Mouse (Mus musculus): ENCODE measurements around the gene Prpf4. TPM values are rescaled to one million over a fixed set of nuclear protein-coding genes. Genes with fewer than 3 reads are reported as not detected.

Prpf4 gene
- polyA plus RNA-seq, 1 experiment from 2014 or later = 18.7 TPM

- no peaks in the 10 kb centered on the region for H3K36me3 ChIP-seq
- H3K27me3 ChIP-seq (replicated peaks) = no peaks in the 10 kb centered on the region
- H3K9ac ChIP-seq = no peak overlapping the region
- 69% methylated on average over 3 of the region's 3 CpGs for WGBS
- no peak overlapping the region for H3K27ac ChIP-seq
- no peak overlapping the region for H3K4me2 ChIP-seq (replicated peaks)
- peak; percentile 21; the same call in 1 of the 2 replicates for ATAC-seq
- H3K4me3 ChIP-seq (replicated peaks) = no peak overlapping the region
- no peaks in the 10 kb centered on the region for H3K9me3 ChIP-seq
- peaks cover 2% of the 10 kb centered on the region; the same call in 1 of the 2 replicates for H3K4me1 ChIP-seq (replicated peaks)
Measured at GRCm38 (mm10) chr4:62459081-62459480, 50.5 kb downstream of the Prpf4 start.

DNA sequence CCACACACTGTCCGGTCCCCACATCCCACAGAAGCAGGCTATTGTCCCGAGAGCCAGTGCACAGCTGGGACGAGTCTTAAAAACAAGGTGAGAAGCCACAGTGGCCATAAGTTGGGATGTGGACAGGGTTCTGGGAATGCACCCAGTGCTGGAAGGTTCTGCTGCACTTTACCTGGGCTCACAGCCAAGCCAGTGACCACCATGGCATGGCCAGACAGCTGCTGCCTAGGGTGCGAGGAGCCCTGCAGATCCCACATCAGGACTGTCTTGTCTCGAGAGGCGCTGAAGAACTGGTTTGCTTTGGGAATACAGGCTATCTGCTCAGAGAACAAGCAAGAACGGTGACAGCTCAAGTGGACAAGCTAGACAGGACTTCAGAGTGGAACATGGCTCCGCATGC, 51.8 kb downstream of the Prpf4 start:
- ATAC-seq = no peak
- peaks cover 2% of the 10 kb centered on the region; the same call in 1 of the 2 replicates for H3K4me1 ChIP-seq (replicated peaks)
- H3K36me3 ChIP-seq = no peaks in the 10 kb centered on the region
- no peaks in the 10 kb centered on the region for H3K27me3 ChIP-seq (replicated peaks)
- H3K27ac ChIP-seq = no peak overlapping the region
- no peak overlapping the region for H3K9ac ChIP-seq
- no peak overlapping the region for H3K4me3 ChIP-seq (replicated peaks)
- no peak overlapping the region for H3K4me2 ChIP-seq (replicated peaks)
- H3K9me3 ChIP-seq = no peaks in the 10 kb centered on the region
- 91% methylated on average over 8 of the region's 8 CpGs for WGBS

DNA sequence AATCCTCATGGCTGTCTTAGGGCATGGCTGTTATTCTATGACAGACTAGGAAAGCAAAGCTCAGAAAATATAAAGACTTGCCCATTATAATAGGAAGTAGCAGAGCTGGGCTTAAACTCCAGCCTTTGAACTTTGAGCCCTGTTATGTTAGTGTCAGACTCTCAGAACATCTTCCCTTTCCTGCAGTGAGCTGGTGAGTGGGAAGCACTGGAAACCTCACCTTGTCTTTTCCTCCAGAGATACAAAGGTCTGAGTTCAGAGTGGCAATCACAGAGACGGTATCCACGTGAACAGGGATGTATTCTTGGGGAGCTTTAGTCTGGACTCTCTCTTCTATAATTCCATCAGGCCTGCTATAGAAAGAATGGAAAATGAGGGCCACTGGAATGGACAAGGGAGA, 54.5 kb downstream of the Prpf4 start:
- Histone ChIP-seq H3K4me2 (replicated peaks) (no peak overlapping the region), H3K4me1 (replicated peaks) (peaks cover 2% of the 10 kb centered on the region; the same call in 1 of the 2 replicates), H3K27me3 (replicated peaks) (no peaks in the 10 kb centered on the region), H3K4me3 (replicated peaks) (no peak overlapping the region), H3K9ac (no peak overlapping the region), H3K27ac (no peak overlapping the region), H3K9me3 (no peaks in the 10 kb centered on the region), H3K36me3 (no peaks in the 10 kb centered on the region)
- no peak for ATAC-seq
- WGBS = 89% methylated on average over 2 of the region's 2 CpGs

- no peaks in the 10 kb centered on the region for H3K4me1 ChIP-seq (replicated peaks)
- H3K27ac ChIP-seq = no peak overlapping the region
- no peak overlapping the region for H3K4me3 ChIP-seq (replicated peaks)
- no peaks in the 10 kb centered on the region for H3K36me3 ChIP-seq
- no peak overlapping the region for H3K4me2 ChIP-seq (replicated peaks)
- ATAC-seq = no peak
- H3K9me3 ChIP-seq = no peaks in the 10 kb centered on the region
- WGBS = 92% methylated on average over 1 of the region's 1 CpGs
- H3K27me3 ChIP-seq (replicated peaks) = no peaks in the 10 kb centered on the region
- no peak overlapping the region for H3K9ac ChIP-seq
Measured at GRCm38 (mm10) chr4:62468158-62468557, 59.6 kb downstream of the Prpf4 start.

DNA sequence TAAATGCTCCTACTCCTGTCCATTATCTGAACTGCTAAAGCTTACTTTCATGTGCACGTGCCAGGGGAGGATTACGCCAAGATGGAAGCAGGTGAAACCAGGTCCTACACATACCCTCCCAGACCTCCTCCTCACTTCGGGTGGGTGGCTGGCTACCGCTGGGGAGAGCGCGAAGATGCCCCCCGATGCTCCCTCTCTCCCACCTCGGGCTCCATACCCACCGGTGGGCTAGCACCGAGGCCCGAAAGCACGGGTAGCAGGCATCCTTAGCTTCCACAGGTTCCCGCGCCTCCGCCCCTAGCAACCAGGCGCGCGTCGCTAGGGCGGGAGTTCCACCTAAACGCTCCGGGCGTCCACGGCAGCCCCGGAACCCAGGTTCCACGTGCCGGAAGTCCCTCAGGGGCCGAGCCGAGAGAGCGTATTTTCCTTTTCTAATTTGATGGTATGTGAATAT, 62.0 kb downstream of the Prpf4 start, which contains the start of gene Wdr31:
Gene Wdr31, minus strand, starts transcription at position 299 of the 454 bp plus-strand sequence.
- H3K36me3 ChIP-seq = no peaks in the 10 kb centered on the region
- peak within 1 kb of the TSS; percentile 88 for H3K4me2 ChIP-seq (replicated peaks)
- no peak within 1 kb of the TSS for H3K27ac ChIP-seq
- no peaks in the 10 kb centered on the region for H3K27me3 ChIP-seq (replicated peaks)
- no peaks in the 10 kb centered on the region for H3K9me3 ChIP-seq
- no peaks in the 10 kb centered on the region for H3K4me1 ChIP-seq (replicated peaks)
- peak; percentile 94 for ATAC-seq
- WGBS = under 1% methylated on average over 30 of the region's 30 CpGs
- peak within 1 kb of the TSS; percentile 58 for H3K9ac ChIP-seq
- H3K4me3 ChIP-seq (replicated peaks) = peak within 1 kb of the TSS; percentile 72

DNA sequence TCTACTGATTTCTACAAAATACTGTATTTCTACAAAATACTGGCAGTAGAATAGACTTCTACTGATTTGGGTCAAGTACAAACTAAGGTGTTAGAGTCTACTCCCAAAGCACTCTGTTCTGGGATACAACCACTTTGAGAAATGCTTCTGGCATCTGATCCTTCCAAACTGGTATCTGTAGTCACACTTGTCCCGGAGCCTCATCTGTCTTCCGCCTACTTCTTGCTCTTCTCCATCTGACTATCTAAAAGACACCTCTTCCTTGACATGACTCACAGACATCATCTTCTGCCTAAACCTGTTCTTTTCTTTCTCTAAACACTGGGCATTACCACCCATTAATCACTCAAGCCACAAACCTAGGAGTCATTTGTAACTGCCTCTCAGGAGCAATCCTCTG, 63.5 kb downstream of the Prpf4 start:
- Histone ChIP-seq H3K9me3 (no peaks in the 10 kb centered on the region), H3K9ac (no peak overlapping the region), H3K4me2 (replicated peaks) (no peak overlapping the region), H3K4me1 (replicated peaks) (no peaks in the 10 kb centered on the region), H3K36me3 (no peaks in the 10 kb centered on the region), H3K27me3 (replicated peaks) (no peaks in the 10 kb centered on the region), H3K27ac (no peak overlapping the region), H3K4me3 (replicated peaks) (no peak overlapping the region)
- WGBS = 91% methylated on average over 2 of the region's 2 CpGs
- ATAC-seq = no peak

DNA sequence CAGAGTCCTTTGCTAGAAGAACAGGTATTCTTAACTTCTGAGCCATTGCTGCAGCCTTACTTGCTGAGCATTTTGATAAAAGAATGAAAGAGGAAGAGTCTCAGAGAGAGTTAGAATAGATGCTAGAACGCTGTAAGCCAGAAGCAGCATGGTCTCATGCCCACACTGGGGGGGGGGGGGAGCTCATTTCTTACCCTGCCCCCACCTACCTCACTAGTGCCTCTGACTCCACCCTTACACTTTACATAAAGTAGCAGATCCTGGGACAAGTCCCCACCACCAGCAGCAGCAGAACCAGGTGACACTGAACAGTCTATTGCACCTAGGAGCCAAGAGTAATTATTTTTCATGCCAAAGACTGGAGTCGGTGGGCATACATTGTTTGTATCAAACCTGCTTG, 66.5 kb downstream of the Prpf4 start:
- no peaks in the 10 kb centered on the region for H3K9me3 ChIP-seq
- peak overlapping the region; percentile 40; the same call in 1 of the 2 replicates for H3K27ac ChIP-seq
- H3K27me3 ChIP-seq (replicated peaks) = no peaks in the 10 kb centered on the region
- ATAC-seq = no peak
- no peaks in the 10 kb centered on the region for H3K36me3 ChIP-seq
- no peak overlapping the region for H3K4me3 ChIP-seq (replicated peaks)
- H3K4me2 ChIP-seq (replicated peaks) = no peak overlapping the region
- 0 out of 2 replicates have a peak, but pooled peaks cover 2% of the 10 kb centered on the region for H3K4me1 ChIP-seq (replicated peaks)
- 68% methylated on average over 2 of the region's 2 CpGs for WGBS
- H3K9ac ChIP-seq = no peak overlapping the region

DNA sequence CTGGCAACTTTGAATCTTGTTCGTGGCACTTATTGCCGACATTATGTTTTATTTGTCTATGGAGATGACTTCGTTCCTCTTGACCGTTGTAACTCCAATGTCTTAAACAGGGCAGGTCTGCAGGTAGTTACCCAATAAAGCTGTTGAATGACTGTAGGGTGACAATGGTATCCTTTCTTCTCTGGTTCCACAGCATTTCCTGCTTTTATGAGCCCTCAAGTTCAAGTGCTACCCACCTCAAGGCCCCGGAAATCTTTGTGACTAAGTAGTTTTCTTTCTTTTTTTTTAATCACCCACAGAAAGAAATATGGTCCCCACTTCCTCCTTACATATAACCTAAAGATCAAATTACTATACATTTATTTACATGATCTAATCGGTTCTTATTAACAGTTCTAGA, 67.2 kb downstream of the Prpf4 start:
- peak overlapping the region; percentile 40; the same call in 1 of the 2 replicates for H3K27ac ChIP-seq
- H3K4me3 ChIP-seq (replicated peaks) = no peak overlapping the region
- no peak overlapping the region for H3K4me2 ChIP-seq (replicated peaks)
- no peaks in the 10 kb centered on the region for H3K27me3 ChIP-seq (replicated peaks)
- H3K9ac ChIP-seq = no peak overlapping the region
- WGBS = 59% methylated on average over 6 of the region's 6 CpGs
- H3K4me1 ChIP-seq (replicated peaks) = 0 out of 2 replicates have a peak, but pooled peaks cover 5% of the 10 kb centered on the region
- no peaks in the 10 kb centered on the region for H3K36me3 ChIP-seq
- H3K9me3 ChIP-seq = no peaks in the 10 kb centered on the region
- ATAC-seq = peak; percentile 32; the same call in 1 of the 2 replicates

Other genes with a start within 250 kb of the Prpf4 start
- 6.0 and 6.9 TPM in 2 replicates for gene Zfp37, start 177.8 kb upstream of the Prpf4 start, polyA plus RNA-seq (2015; fragmentation: Nextera tagmentation; extraction: Ambion mirVana)
- 17.0 and 19.9 TPM in 2 replicates for gene Slc31a2, start 146.2 kb upstream of the Prpf4 start, polyA plus RNA-seq (2015; fragmentation: Nextera tagmentation; extraction: Ambion mirVana)
- 23.7 and 24.7 TPM in 2 replicates for gene Fkbp15, start 48.2 kb upstream of the Prpf4 start, polyA plus RNA-seq (2015; fragmentation: Nextera tagmentation; extraction: Ambion mirVana)
- gene Slc31a1, start 48.1 kb upstream of the Prpf4 start, polyA plus RNA-seq (2015; fragmentation: Nextera tagmentation; extraction: Ambion mirVana) = 96.6 and 102 TPM in 2 replicates
- gene Cdc26, start 155 bp upstream of the Prpf4 start, polyA plus RNA-seq (2015; fragmentation: Nextera tagmentation; extraction: Ambion mirVana) = 138 and 147 TPM in 2 replicates
- gene Rnf183, start 26.5 kb downstream of the Prpf4 start, polyA plus RNA-seq (2015; fragmentation: Nextera tagmentation; extraction: Ambion mirVana) = not detected in 2 replicates
- 7.7 and 9.1 TPM in 2 replicates for gene Wdr31, start 62.1 kb downstream of the Prpf4 start, polyA plus RNA-seq (2015; fragmentation: Nextera tagmentation; extraction: Ambion mirVana)
- 31.7 and 33.2 TPM in 2 replicates for gene Bspry, start 71.3 kb downstream of the Prpf4 start, polyA plus RNA-seq (2015; fragmentation: Nextera tagmentation; extraction: Ambion mirVana)
- gene Hdhd3, start 94.7 kb downstream of the Prpf4 start, polyA plus RNA-seq (2015; fragmentation: Nextera tagmentation; extraction: Ambion mirVana) = 61.6 and 76.4 TPM in 2 replicates
- 156 and 161 TPM in 2 replicates for gene Alad, start 111.1 kb downstream of the Prpf4 start, polyA plus RNA-seq (2015; fragmentation: Nextera tagmentation; extraction: Ambion mirVana)
- gene Pole3, start 116.3 kb downstream of the Prpf4 start, polyA plus RNA-seq (2015; fragmentation: Nextera tagmentation; extraction: Ambion mirVana) = 70.5 and 71.5 TPM in 2 replicates
- 0.15 and 0.43 TPM in 2 replicates for gene 4933430I17Rik, start 116.6 kb downstream of the Prpf4 start, polyA plus RNA-seq (2015; fragmentation: Nextera tagmentation; extraction: Ambion mirVana)
- gene Rgs3, start 151.1 kb downstream of the Prpf4 start, polyA plus RNA-seq (2015; fragmentation: Nextera tagmentation; extraction: Ambion mirVana) = 43.5 and 46.3 TPM in 2 replicates

Measured in intestine, embryonic 15.5 days (tissue).